Mouse (Mus musculus) cerebellum, adult 2 months (tissue): Measurements from ENCODE around the gene Usp6nl.

Experiments used
- CTCF ChIP-seq: fragments of 200-500 bp; IDR thresholded peaks from 2 replicates; pipeline ENCODE4 v1.5.1; 2011; ENCODE audit warnings: low read depth, mild to moderate bottlenecking, control low read depth, low read length, moderate library complexity, borderline replicate concordance; ENCODE audit not compliant: insufficient read depth
- POLR2A ChIP-seq: fragments of 200-500 bp; IDR thresholded peaks from 2 replicates; pipeline ENCODE4 v1.6.1; 2011; ENCODE audit warnings: low read length, control low read depth, borderline replicate concordance; ENCODE audit not compliant: insufficient read depth

GRCm38 (mm10) chr2:6391261-6391660 is 68.8 kb downstream of the Usp6nl start:
- TF ChIP-seq POLR2A (no peak), CTCF (no peak)
